Comparison of ENCODE assay signal across 8 mouse cellular contexts in the genomic region with DNA sequence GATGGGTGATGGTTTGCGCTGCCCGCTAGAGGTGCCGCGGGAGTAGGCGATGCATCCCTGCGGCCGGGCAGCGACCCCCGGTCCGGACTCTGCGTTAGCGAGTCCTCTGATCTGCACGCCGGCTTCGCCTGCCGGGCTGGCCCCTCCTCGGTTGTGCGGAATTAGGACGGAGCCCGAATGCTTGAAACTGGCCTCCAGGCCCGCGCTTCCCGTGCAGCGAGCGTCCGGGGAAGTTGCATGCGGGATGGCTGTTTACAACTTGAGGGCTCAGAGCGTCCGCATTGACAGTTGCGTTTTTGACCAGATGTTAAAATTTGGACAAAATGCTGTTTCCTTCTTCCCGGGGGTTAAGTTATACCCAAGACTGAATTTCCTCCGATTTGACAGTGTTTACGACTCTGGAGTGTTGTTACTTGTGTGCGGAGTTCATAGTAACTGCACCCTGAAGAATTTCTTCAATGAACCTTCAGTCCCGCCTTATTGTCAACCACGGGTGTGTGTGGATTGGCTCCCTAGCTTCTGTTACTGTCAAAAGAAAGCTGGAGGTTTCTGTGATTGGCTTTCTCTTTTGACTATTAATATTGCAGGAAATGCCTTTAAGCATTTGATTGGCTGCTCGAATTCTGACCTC. TPM values are rescaled to one million over a fixed set of nuclear protein-coding genes. Genes with fewer than 3 reads are reported as not detected.
A peak's percentile ranks its signal among the peaks of the same experiment; 100 is the strongest.
DNase-seq lines count a peak whose midpoint lies in the region; ATAC-seq and TF ChIP-seq lines count a peak whose summit lies in the region.

No protein-coding gene starts in this region.

- peak overlapping the region; percentile 96 for H3K4me3 ChIP-seq in bone marrow macrophage, adult 2 months (ENCODE audit: insufficient read depth, low read length)
- peak overlapping the region; percentile 59 for H3K4me3 ChIP-seq in embryonic facial prominence, embryonic 15.5 days (replicated peaks)
- peak overlapping the region; percentile 76 for H3K4me3 ChIP-seq in limb, embryonic 14.5 days (replicated peaks; ENCODE audit: low read length)
- H3K4me3 ChIP-seq in midbrain, embryonic 16.5 days (ENCODE audit: low read depth, low read length), result peak overlapping the region; percentile 99
- H3K4me3 ChIP-seq in spleen, adult 2 months (ENCODE audit: extremely low read depth, insufficient read depth, insufficient read length), result peak overlapping the region; percentile 97

- TF ChIP-seq POLR2A in bone marrow macrophage, adult 2 months (IDR thresholded peaks at IDR 0.05; ENCODE audit: borderline replicate concordance, low read depth, low read length), result no peak
- TF ChIP-seq POLR2A in limb, embryonic 14.5 days (IDR thresholded peaks at IDR 0.05; ENCODE audit: borderline replicate concordance, extremely low read depth, insufficient read depth, insufficient read length), result no peak
- no peak for TF ChIP-seq POLR2A in spleen, adult 2 months (IDR thresholded peaks at IDR 0.05; ENCODE audit: low read depth, low read length)

- under 1% methylated on average over 37 of the region's 37 CpGs for WGBS in embryonic facial prominence, embryonic 15.5 days
- WGBS in limb, embryonic 14.5 days, result under 1% methylated on average over 37 of the region's 37 CpGs
- under 1% methylated on average over 37 of the region's 37 CpGs for whole genome bisulfite sequencing in midbrain, embryonic 16.5 days
- under 1% methylated on average over 37 of the region's 37 CpGs for WGBS in spleen, adult 2 months

- H3K9ac ChIP-seq in embryonic facial prominence, embryonic 15.5 days, result peak overlapping the region; percentile 76
- H3K9ac ChIP-seq in limb, embryonic 14.5 days (ENCODE audit: low read depth, low read length, severe bottlenecking), result peak overlapping the region; percentile 90
- peak overlapping the region; percentile 98 for H3K9ac ChIP-seq in midbrain, embryonic 16.5 days (ENCODE audit: low read depth, low read length)

- ATAC-seq in embryonic facial prominence, embryonic 15.5 days (ENCODE audit: insufficient number of reproducible peaks, low FRiP score, low TSS enrichment, low read depth), result peak; percentile 56; the same call in 1 of the 2 replicates
- ATAC-seq in limb, embryonic 14.5 days (ENCODE audit: low FRiP score, low read depth), result peak; percentile 48
- peak; percentile 63 for ATAC-seq in midbrain, embryonic 16.5 days

- H3K4me2 ChIP-seq in embryonic facial prominence, embryonic 15.5 days (replicated peaks), result peak overlapping the region; percentile 70
- H3K4me2 ChIP-seq in limb, embryonic 14.5 days (replicated peaks; ENCODE audit: low read depth, low read length, severe bottlenecking), result peak overlapping the region; percentile 64
- H3K4me2 ChIP-seq in midbrain, embryonic 16.5 days (ENCODE audit: low read length), result peak overlapping the region; percentile 77

- H3K4me1 ChIP-seq in bone marrow macrophage, adult 2 months (ENCODE audit: control insufficient read depth, insufficient read depth, low read length), result 0 out of 2 replicates have a peak, but pooled peaks cover 2% of the 10 kb centered on the region
- peaks cover 10% of the 10 kb centered on the region; the same call in 1 of the 2 replicates for H3K4me1 ChIP-seq in embryonic facial prominence, embryonic 15.5 days
- peaks cover 9% of the 10 kb centered on the region; the same call in 1 of the 2 replicates for H3K4me1 ChIP-seq in limb, embryonic 14.5 days (ENCODE audit: control insufficient read depth, insufficient read depth, low read length)
- peaks cover 23% of the 10 kb centered on the region for H3K4me1 ChIP-seq in midbrain, embryonic 16.5 days (ENCODE audit: control insufficient read depth, insufficient read depth, low read length)
- peaks cover 2% of the 10 kb centered on the region; the same call in 1 of the 2 replicates for H3K4me1 ChIP-seq in spleen, adult 2 months (ENCODE audit: control insufficient read depth, insufficient read depth, insufficient read length)

- no peaks in the 10 kb centered on the region for H3K9me3 ChIP-seq in embryonic facial prominence, embryonic 15.5 days (replicated peaks)
- no peaks in the 10 kb centered on the region for H3K9me3 ChIP-seq in limb, embryonic 14.5 days (ENCODE audit: control insufficient read depth, low read length)
- H3K9me3 ChIP-seq in midbrain, embryonic 16.5 days (replicated peaks; ENCODE audit: control insufficient read depth, low read length, poor library complexity, severe bottlenecking), result no peaks in the 10 kb centered on the region

- no peak for TF ChIP-seq CTCF in bone marrow macrophage, adult 2 months (IDR thresholded peaks at IDR 0.05; ENCODE audit: low read depth, low read length)
- TF ChIP-seq CTCF in spleen, adult 2 months (IDR thresholded peaks at IDR 0.05; ENCODE audit: extremely low read depth, insufficient read depth, insufficient read length, insufficient replicate concordance), result no peak

- H3K27ac ChIP-seq in bone marrow macrophage, adult 2 months (ENCODE audit: insufficient read depth, low read depth, low read length), result peak overlapping the region; percentile 2; the same call in 1 of the 2 replicates
- peak overlapping the region; percentile 99 for H3K27ac ChIP-seq in embryonic facial prominence, embryonic 15.5 days (replicated peaks)
- H3K27ac ChIP-seq in limb, embryonic 14.5 days (replicated peaks; ENCODE audit: low read depth, low read length), result peak overlapping the region; percentile 98
- peak overlapping the region; percentile 100 for H3K27ac ChIP-seq in midbrain, embryonic 16.5 days (ENCODE audit: low read length)
- peak overlapping the region; percentile 68 for H3K27ac ChIP-seq in spleen, adult 2 months (ENCODE audit: insufficient read depth, low read length)

- H3K36me3 ChIP-seq in embryonic facial prominence, embryonic 15.5 days, result no peaks in the 10 kb centered on the region
- no peaks in the 10 kb centered on the region for H3K36me3 ChIP-seq in limb, embryonic 14.5 days (ENCODE audit: control insufficient read depth, insufficient read depth, low read length)
- H3K36me3 ChIP-seq in midbrain, embryonic 16.5 days (ENCODE audit: control insufficient read depth, insufficient read depth, low read length), result no peaks in the 10 kb centered on the region
- H3K36me3 ChIP-seq in spleen, adult 2 months (ENCODE audit: control insufficient read depth, insufficient read depth, low read length), result no peaks in the 10 kb centered on the region

- H3K27me3 ChIP-seq in embryonic facial prominence, embryonic 15.5 days, result no peaks in the 10 kb centered on the region
- H3K27me3 ChIP-seq in limb, embryonic 14.5 days (ENCODE audit: control insufficient read depth, insufficient read depth, low read length), result no peaks in the 10 kb centered on the region
- H3K27me3 ChIP-seq in midbrain, embryonic 16.5 days (ENCODE audit: control insufficient read depth, insufficient read depth, low read depth, low read length), result no peaks in the 10 kb centered on the region
- H3K27me3 ChIP-seq in spleen, adult 2 months (ENCODE audit: control insufficient read depth, insufficient read depth, low read length), result no peaks in the 10 kb centered on the region

- DNase-seq in B cell, adult 2 months, result peak; percentile 71 to 76
- peak; percentile 88 for DNase-seq in heart, adult 8-10 months (ENCODE audit: low spot score)
- DNase-seq in kidney, adult 9 months, result peak; percentile 90
- DNase-seq in limb, embryonic 14.5 days (ENCODE audit: low spot score), result peak; percentile 91
- peak; percentile 58 to 83 for DNase-seq in spleen, adult 2 months (ENCODE audit: low read depth in 1 of 2, low spot score in 2 of 2)

RNA-seq across cellular contexts. Expression of gene Epc2, which starts 1.3 kb away (rescaled TPM):
- polyA plus RNA-seq in bone marrow macrophage, adult 2 months (2012; ENCODE audit: insufficient read depth, insufficient read length, missing spikeins), result 16.4 and 25.0 TPM in 2 replicates
- polyA plus RNA-seq in embryonic facial prominence, embryonic 15.5 days (2015; fragmentation: Nextera tagmentation; extraction: Ambion mirVana), result 5.9 and 6.0 TPM in 2 replicates
- total RNA-seq in heart, adult 8-10 months (2022), result 10 to 100 TPM; 16.7 to 20.3 (median 17.8) TPM
- 16.2 and 17.8 TPM in 2 replicates for polyA plus RNA-seq in limb, embryonic 14.5 days (2012; rRNA removed)
- 10.3 and 11.5 TPM in 2 replicates for polyA plus RNA-seq in limb, embryonic 14.5 days (2014; fragmentation: Nextera tagmentation; extraction: Ambion mirVana)
- 9.5 and 12.7 TPM in 2 replicates for polyA plus RNA-seq in midbrain, embryonic 16.5 days (2015; fragmentation: Nextera tagmentation; extraction: Ambion mirVana)
- polyA plus RNA-seq in spleen, adult 2 months (2012; rRNA removed), result 5.5 and 5.7 TPM in 2 replicates

Comparison
In these comparisons a context has a peak if more than half of its experiments do, and no peak if none do; other contexts are left out.
1. Peak in every context shown above with its lines: DNase-seq, ATAC-seq, H3K4me3 ChIP-seq and H3K27ac ChIP-seq.
2. H3K27ac ChIP-seq: peak in every context shown above with its lines; median percentile 100 in midbrain, embryonic 16.5 days; 99 in embryonic facial prominence, embryonic 15.5 days; 98 in limb, embryonic 14.5 days; 68 in spleen, adult 2 months; 2 in bone marrow macrophage, adult 2 months.